Mouse (Mus musculus): Measurements from ENCODE around the gene BC025920.

Gene BC025920

DNA sequence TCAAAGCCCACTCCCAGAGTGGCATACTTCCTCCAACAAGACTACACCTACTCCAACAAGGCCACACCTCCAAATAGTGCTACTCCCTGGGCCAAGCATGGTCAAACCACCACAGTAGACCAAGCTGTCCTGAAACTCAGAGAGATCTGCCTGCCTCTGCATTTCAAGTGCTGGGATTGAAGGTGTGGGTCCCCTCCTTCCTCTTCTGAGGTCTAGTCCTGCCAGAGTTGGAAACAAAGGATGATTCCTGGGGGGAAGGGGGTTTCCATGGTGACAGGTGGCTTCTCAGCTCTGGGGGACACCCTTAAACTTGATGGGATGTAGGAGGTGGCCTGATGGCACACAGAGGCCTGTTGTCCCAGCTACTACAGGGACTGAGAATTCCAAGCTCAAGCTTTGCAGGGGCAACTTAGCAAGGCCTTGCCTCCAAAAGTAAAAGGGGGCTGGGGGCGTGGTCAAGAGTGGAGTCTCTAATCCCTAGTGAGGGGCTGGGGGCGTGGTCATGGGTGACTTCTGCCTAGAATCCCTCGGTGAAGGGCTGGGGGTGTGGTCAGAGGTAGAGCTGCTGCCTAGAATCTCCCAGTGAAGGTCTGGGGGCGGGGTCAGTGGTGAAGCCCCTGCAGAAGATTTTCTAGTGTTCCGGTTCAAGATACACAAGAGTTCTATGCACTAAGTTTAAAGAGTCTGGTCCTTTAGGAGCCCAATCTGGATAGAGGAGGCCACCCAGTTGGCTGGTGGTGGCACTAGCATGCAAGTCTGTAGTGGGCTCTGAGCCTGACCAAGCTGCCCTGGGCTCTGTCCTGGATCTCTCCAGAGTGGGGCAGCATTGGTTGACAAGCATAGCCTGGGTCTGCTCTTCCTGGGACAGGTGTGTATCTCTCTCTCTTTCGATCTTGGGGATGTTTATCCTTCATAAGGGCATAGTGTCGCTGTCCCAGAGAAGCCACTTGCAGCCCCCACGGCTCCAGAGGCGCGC is 31.7 kb upstream of the BC025920 start, which contains the start of gene Tle2:
Tle2 (plus strand) TSS at position 481 of the 976 bp plus-strand sequence.
- no peak for DNase-seq

GRCm38 (mm10) chr10:81575208-81575631 is 30.9 kb upstream of the BC025920 start:
- peak; percentile 69 for DNase-seq

DNA sequence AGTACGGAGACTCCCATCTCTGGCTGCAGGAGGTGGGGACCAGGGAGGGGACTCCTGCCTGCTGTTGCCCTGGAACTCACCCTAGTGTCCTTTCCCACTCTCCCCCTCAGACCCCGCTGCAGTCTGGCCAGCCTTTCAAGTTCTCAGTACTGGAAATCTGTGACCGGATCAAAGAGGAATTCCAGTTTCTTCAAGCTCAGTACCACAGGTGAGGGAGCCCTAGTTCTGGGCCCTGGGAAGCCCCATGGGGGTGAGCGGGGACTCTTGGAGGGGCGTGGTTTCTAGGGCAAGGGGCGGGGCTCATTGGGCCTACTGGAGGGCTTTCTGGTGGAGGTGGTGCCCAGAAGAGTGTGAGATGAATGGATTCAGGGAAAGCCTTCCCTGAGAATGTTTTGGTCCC is 30.4 kb upstream of the BC025920 start:
- DNase-seq, result no peak

- DNase-seq, result no peak
These were observed 26.1 kb upstream of the BC025920 start for GRCm38 (mm10) chr10:81579967-81580366.

- no peak for DNase-seq
These were observed 25.5 kb upstream of the BC025920 start for GRCm38 (mm10) chr10:81580441-81581070.

DNA sequence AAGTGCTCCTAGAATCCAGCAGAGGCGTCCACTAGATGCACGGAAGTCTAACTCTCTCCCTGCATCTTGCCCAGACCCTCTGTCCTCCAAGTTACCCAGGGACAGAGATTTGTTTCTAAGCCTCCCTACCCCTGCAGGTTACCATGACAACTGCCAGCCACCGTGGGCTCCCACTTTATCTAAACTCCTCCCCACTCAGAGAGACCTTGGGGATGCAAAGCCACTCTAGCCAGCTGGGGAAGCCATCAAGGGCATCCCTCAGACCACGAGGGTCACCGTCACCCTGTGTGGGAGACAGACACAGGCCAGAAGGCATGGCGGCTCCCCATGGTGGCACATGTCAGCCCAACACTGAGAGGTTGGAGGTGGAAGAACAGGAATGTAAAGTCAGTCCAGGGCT is 22.7 kb upstream of the BC025920 start:
- no peak for DNase-seq

DNA sequence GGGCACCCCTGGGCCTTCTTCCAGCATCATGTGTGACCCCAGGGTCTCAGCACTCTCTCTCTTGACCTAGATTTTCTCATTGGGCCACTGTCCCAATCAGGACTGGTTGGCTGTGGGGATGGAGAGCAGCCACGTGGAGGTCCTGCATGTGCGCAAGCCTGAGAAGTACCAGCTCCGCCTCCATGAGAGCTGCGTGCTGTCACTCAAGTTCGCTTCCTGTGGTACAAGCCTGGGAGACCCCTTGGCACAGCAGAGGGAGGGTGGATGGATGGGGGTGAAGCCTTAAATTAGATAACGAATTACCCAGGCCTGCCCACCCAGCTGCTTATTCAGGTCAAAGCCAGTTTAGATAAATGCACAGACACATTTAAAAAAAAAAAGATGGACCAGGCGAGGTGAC is 17.3 kb upstream of the BC025920 start:
- DNase-seq, result no peak

GRCm38 (mm10) chr10:81591846-81592245 is 14.2 kb upstream of the BC025920 start:
- DNase-seq, result no peak

DNA sequence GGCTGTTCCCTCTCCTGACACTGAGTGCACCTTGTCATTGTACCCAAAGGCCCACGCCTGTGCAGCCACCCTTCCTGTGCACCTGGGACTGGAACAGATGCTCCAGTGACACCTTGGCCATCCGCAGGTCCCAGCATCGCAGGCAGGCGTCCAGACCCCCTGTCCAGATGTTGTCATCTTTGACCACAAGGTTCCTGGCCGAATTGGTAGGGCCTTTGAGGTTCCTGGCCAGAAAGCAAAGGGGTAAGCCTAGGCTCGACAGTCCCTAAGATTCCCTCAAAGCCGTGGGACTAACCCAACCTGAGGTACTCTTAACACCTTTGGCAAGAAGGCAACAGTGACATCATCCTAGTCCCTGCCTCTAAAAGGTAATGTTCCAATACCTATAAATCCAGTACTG is 13.4 kb upstream of the BC025920 start:
- no peak for DNase-seq

- DNase-seq, result no peak
These were observed 12.8 kb upstream of the BC025920 start for GRCm38 (mm10) chr10:81593223-81593622.

GRCm38 (mm10) chr10:81593935-81594334 is 12.1 kb upstream of the BC025920 start:
- no peak for DNase-seq

GRCm38 (mm10) chr10:81595599-81595998 is 10.5 kb upstream of the BC025920 start:
- no peak for DNase-seq

DNA sequence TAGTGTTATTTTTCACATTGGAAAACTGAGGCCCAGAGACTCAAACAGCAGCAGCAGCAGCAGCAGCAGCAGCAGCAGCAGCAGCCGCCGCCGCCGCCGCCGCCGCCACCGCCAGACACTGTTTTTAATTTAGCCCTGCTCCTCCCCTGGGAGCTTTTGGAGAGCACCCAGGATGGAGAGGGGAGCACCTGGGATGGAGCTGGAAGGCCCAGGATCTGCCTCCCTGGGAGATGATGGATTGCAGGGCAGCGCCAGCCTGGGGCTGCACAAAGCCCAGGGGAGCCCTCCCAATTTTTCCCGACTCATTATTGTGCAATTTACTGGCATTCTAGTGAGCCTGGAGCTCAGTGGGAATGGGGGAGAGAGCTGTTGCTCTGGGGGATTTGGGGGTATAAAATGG is 9.5 kb upstream of the BC025920 start:
- peak; percentile 19 for DNase-seq

DNA sequence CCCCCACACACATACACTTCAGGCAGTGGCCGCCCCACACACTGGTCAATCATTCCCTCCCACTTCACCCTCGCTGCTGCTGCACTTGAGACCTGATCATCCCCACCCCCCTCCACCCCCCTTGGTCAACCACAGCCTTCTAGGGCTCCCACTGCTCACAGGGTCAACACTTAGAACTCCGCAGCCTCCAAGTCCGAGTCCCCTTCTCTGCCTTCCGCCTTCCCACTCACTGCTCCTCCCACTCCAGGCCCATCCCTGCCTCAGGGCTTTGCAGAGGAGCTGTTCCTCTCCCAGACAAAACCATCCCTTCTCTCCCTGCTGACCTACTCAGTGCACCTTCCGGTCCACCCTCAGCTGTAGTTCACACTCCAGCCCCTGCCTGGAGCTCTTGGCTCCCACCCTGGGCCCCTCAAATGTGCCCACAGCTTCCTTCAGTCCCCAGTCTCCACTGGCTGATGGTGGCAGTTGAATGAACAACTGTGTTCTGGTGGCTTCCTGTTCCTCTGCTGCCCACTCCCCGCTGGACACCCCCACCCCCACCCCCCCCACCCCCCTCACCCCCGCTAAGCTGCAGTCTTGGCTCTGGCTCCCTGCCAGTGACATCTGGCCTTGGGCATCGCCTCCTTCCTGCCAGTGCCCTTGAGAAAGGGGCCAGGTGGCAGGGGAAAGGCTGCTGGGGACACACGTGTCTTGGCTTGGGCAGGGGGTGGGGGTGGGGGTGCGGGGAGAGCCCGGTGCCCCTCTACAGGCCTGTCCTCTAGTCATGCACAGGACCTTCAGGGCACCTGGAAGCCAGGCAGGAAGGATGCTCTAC is 8.7 kb upstream of the BC025920 start:
- peak; percentile 35 for DNase-seq

GRCm38 (mm10) chr10:81598342-81598741 is 7.7 kb upstream of the BC025920 start:
- no peak for DNase-seq

DNA sequence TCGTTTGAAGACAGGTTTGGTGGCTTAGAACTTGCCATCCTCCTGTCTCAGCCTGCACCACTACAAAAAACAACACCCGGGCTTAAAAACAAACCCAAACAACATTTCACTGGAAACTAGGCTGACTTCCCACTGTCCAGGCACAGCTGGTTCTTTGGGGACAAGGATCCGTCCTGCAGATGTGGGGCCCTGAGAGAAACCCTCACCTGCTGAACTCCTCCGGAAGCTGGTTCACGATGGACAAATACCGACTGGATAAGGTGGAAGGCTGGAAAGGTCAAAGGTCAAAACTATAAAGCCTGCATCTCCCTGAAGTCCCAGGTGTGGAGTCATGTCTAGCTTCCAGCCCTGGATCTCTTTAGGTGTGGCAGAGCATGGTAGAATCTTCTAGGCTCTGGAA is 7.2 kb upstream of the BC025920 start:
- DNase-seq, result no peak

GRCm38 (mm10) chr10:81599630-81600029 is 6.4 kb upstream of the BC025920 start:
- DNase-seq, result no peak

DNA sequence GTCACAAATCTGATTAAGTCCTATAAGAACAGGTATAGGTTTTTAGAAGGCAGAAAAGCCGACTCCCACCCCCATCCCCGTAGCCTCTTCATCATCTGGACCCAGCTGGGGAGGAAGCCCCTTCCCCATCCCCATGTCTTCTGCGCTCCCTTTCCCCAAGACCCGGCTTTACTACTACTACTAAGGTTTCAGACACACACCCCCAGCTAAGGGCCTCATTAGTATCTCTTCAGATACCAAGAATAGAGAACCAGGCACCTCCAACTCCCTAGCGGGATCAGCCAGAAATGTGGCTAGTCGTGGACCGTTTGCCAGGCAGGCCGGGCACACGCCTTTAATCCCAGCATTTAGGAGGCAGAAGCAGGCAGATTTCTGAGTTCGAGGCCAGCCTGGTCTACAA is 6.0 kb upstream of the BC025920 start:
- DNase-seq, result no peak

GRCm38 (mm10) chr10:81600738-81601203 is 5.3 kb upstream of the BC025920 start, which contains the start of gene Tle6:
Tle6 (minus strand) TSS chr10:81601073.
- DNase-seq, result peak; percentile 86

GRCm38 (mm10) chr10:81601396-81601905 is 4.6 kb upstream of the BC025920 start:
- no peak for DNase-seq

DNA sequence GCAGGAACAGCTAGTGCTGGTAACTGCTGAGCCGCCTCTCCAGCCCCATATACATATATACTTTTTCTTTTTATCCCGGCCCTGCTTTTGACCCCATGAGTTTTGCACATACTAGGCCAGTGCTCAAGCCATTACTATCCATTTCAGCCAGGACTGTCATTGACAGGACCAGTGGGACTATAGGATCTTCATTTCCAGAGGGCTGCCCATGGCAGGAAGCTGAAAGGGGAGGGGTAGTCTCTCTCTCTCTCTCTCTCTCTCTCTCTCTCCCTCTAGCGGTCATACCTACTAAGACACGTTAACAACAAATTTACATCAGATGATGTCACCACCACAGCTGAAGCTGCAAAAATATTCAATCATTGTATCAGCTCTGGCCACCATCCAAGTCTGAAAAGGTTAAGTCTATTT is 3.3 kb upstream of the BC025920 start:
- DNase-seq, result no peak
